Mouse (Mus musculus): ENCODE data around the gene Trpv1.

DNA sequence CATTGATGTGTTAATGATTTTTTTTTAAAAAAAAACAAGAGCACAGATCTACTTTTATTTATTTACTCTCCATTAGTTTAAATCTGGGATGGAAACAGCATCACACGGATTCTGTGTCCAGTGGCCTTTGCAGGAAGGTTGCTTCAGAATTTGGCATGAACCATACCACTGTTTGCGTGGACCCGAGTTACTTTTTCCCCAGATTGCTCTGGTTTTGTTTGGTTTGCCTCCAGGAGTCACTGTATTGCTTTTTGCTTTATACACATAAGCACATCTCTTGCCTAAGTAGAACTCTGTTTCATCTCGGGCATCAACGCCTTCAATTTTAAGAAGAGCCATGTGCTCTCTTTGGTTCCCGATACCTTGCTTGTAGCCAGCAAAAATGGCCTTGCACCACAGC, 8.2 kb upstream of the Trpv1 start:
- no peak for TF ChIP-seq CTCF (IDR thresholded peaks at IDR 0.05; ENCODE audit: low read depth, low read length)
- TF ChIP-seq POLR2A (IDR thresholded peaks at IDR 0.05; ENCODE audit: borderline replicate concordance, low read depth, low read length) = no peak
